ENCODE assay signal across 23 mouse cellular contexts in genomic region chr9:120765292-120765691, GRCm38 (mm10).
DNase-seq lines count a peak whose midpoint lies in the region; TF ChIP-seq lines count a peak whose summit lies in the region.
"Had no signal": no experiment of that assay in that cellular context is flagged by ENCODE, and none has a peak within 500 bp of the region (broad histone marks: within the 10 kb centered on the region; RNA-seq: fewer than 3 reads in every experiment).

No protein-coding gene starts in this region.

- no peak overlapping the region for H3K4me3 ChIP-seq in lung, adult 2 months (replicated peaks; ENCODE audit: extremely low read depth, low read depth, low read length)
- H3K4me3 ChIP-seq in gastrocnemius, adult 2 months = no peak overlapping the region
- H3K4me3 ChIP-seq: embryonic facial prominence, embryonic 13.5 days; forebrain, embryonic 13.5 days; liver, embryonic 15.5 days; midbrain, embryonic 15.5 days; myocyte had no signal

- DNase-seq in lung, adult 18-20 months = peak; percentile 48 to 50
- DNase-seq in lung, adult 2 months = no peak
- peak; percentile 59 for DNase-seq in ES-CJ7 (ENCODE audit: low read depth, low spot score)
- peak; percentile 83 for DNase-seq in ZHBTc4 (ENCODE audit: low read depth, low spot score)
- DNase-seq in lung, postnatal 10 days = peak; percentile 65
- DNase-seq in gastrocnemius, adult 2 months = no peak
- DNase-seq in embryo, embryonic 10 days (ENCODE audit: low spot score) = no peak
- DNase-seq in left cerebral cortex, postnatal 4 days = no peak
- DNase-seq: adrenal gland, postnatal 10 days; B cell, adult 2 months; cerebellum, adult 2 months; cerebellum, postnatal 25 days; embryo, embryonic 11 days; heart, postnatal 4 days; liver; right cerebral cortex, postnatal 25 days; spleen, adult 18-20 months had no signal

- no peak for TF ChIP-seq POLR2A in lung, adult 2 months (IDR thresholded peaks at IDR 0.05; ENCODE audit: borderline replicate concordance, extremely low read depth, low read depth, low read length)

- H3K4me1 ChIP-seq in lung, adult 2 months (ENCODE audit: control insufficient read depth, insufficient read depth, low read length) = peaks cover under 1% of the 10 kb centered on the region; the same call in 1 of the 2 replicates
- H3K4me1 ChIP-seq: midbrain, embryonic 15.5 days had no signal

- no peak overlapping the region for H3K27ac ChIP-seq in gastrocnemius, adult 2 months
- H3K27ac ChIP-seq: embryonic facial prominence, embryonic 13.5 days; forebrain, embryonic 13.5 days; hindbrain, embryonic 14.5 days; liver, embryonic 15.5 days; midbrain, embryonic 15.5 days had no signal

- intact Hi-C loops in gastrocnemius, adult 2 months (cut with DNase I) = no loop called here
- intact Hi-C loops in left cerebral cortex, postnatal 4 days (cut with DNase I) = no loop called here

- no peak for TF ChIP-seq CTCF in lung, adult 2 months (IDR thresholded peaks at IDR 0.05; ENCODE audit: insufficient read depth, low read length)
- no peak for TF ChIP-seq CTCF in gastrocnemius, adult 2 months (IDR thresholded peaks at IDR 0.05)

- WGBS in lung, adult 2 months = 65% methylated on average over 4 of the region's 4 CpGs

Comparison
In these comparisons a context has a peak if more than half of its experiments do, and no peak if none do; other contexts are left out.
1. DNase-seq: peak in lung, adult 18-20 months (2 of 2), ES-CJ7 (single experiment), ZHBTc4 (single experiment) and lung, postnatal 10 days (single experiment); none in lung, adult 2 months (single experiment), gastrocnemius, adult 2 months (single experiment), embryo, embryonic 10 days (single experiment) and left cerebral cortex, postnatal 4 days (single experiment).